Mouse (Mus musculus): Measurements from ENCODE around the gene Ift80.

DNA sequence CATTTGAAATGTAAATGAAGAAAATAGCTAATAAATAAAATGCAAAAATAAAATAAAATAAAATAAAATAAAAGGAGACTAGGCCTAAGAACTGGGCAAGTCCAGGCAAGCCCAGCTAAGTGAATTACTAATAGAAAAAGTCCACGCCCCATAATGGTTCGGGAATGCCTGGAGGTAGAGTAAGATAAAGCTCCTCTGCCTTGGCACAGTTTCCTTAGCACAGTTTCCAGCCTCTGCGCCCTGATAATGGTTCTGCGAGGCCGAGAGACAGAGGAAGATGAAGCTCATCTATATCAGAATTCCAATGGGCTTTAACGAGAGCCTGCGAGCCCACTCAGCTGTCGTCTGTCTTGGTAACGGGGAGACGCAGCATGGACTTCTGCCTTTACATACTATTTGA lies 25.2 kb downstream of the Ift80 start:
- TF ChIP-seq POLR2A (IDR thresholded peaks at IDR 0.05; ENCODE audit: low read depth, low read length) = no peak
- no peak for TF ChIP-seq CTCF (conservative IDR thresholded peaks at IDR 0.05; ENCODE audit: insufficient read depth, insufficient read length, low read depth, low read length)

Data from kidney, adult 2 months (tissue).